Mouse (Mus musculus) CH12.LX (cell line): ENCODE measurements around the gene Atg10. TPM values are rescaled to one million over a fixed set of nuclear protein-coding genes. Genes with fewer than 3 reads are reported as not detected.

Experiments used
- DNase-seq: peaks from one replicate; pipeline ENCODE4 v3.0.0-alpha.2; 2013; ENCODE audit errors: extremely low read depth
- H3K27ac ChIP-seq: 2 replicates; pipeline ENCODE4 v1.5.1; 2012; ENCODE audit warnings: low read depth, mild to moderate bottlenecking, control low read depth, moderate library complexity; ENCODE audit not compliant: insufficient read depth
- H3K27me3 ChIP-seq: replicated peaks from 2 replicates; pipeline ENCODE3; 2012; ENCODE audit warnings: inconsistent platforms
- H3K36me3 ChIP-seq, 2 experiments: replicated peaks in 1 of 2; 2 replicates each; pipeline versions ENCODE3 to v1.6.1; 2012; ENCODE audit warnings: inconsistent platforms in 1 of 2, low read length in 1 of 2, mild to moderate bottlenecking in 1 of 2, mixed read lengths in 1 of 2, moderate library complexity in 1 of 2; ENCODE audit not compliant: control insufficient read depth in 1 of 2, insufficient read depth in 1 of 2
- H3K4me1 ChIP-seq, 2 experiments: 2 replicates each; pipeline ENCODE4 v1.6.1; 2012; ENCODE audit warnings: inconsistent platforms in 1 of 2, moderate library complexity in 1 of 2; ENCODE audit not compliant: insufficient read depth in 2 of 2, control insufficient read depth in 1 of 2
- H3K4me2 ChIP-seq: 2 replicates; pipeline ENCODE4 v1.6.1; 2012; ENCODE audit warnings: low read depth, mild to moderate bottlenecking, control low read depth; ENCODE audit not compliant: poor library complexity, insufficient read depth, severe bottlenecking
- H3K4me3 ChIP-seq, 3 experiments: fragments of 150-350 bp in 1 of 3; sonication (generic) in 1 of 3; replicated peaks in 1 of 3; 2 replicates each; pipeline versions ENCODE3 to v1.5.1; 2011 to 2012; ENCODE audit warnings: low read depth in 2 of 3, low read length in 2 of 3, mild to moderate bottlenecking in 2 of 3, moderate library complexity in 2 of 3, control low read depth in 1 of 3, improper control_type of control experiment in 1 of 3, inconsistent platforms in 1 of 3, mixed read lengths in 1 of 3; ENCODE audit not compliant: poor library complexity in 1 of 3
- H3K79me2 ChIP-seq: replicated peaks from 2 replicates; pipeline ENCODE4 v1.6.1; 2012; ENCODE audit warnings: mild to moderate bottlenecking, moderate library complexity; ENCODE audit not compliant: control insufficient read depth, poor library complexity, insufficient read depth, severe bottlenecking; ENCODE audit errors: extremely low read depth
- H3K9ac ChIP-seq: 2 replicates; pipeline ENCODE4 v1.6.1; 2012; ENCODE audit warnings: low read depth, mild to moderate bottlenecking, control low read depth, moderate library complexity; ENCODE audit not compliant: insufficient read depth
- H3K9me3 ChIP-seq: replicated peaks from 2 replicates; pipeline ENCODE3; 2012; ENCODE audit warnings: low read length, inconsistent platforms, mixed read lengths
- E2F4 ChIP-seq: IDR thresholded peaks from 2 replicates; pipeline ENCODE4 v1.6.1; 2011; ENCODE audit warnings: low read depth, low read length, improper control_type of control experiment; ENCODE audit not compliant: insufficient replicate concordance
- GABPA ChIP-seq: IDR thresholded peaks from 2 replicates; pipeline ENCODE4 v1.6.1; 2012; ENCODE audit warnings: low read depth, low read length, improper control_type of control experiment, inconsistent platforms; ENCODE audit not compliant: insufficient replicate concordance
- IRF4 ChIP-seq: IDR thresholded peaks from 2 replicates; pipeline ENCODE4 v1.6.1; 2014; ENCODE audit warnings: low read depth, mild to moderate bottlenecking, inconsistent platforms, low read length, improper control_type of control experiment
- JUN ChIP-seq: IDR thresholded peaks from 2 replicates; pipeline ENCODE4 v1.6.1; 2011; ENCODE audit warnings: low read depth, mild to moderate bottlenecking, low read length, improper control_type of control experiment, moderate library complexity; ENCODE audit not compliant: insufficient read depth
- MAZ ChIP-seq: IDR thresholded peaks from 2 replicates; pipeline ENCODE4 v1.6.1; 2012; ENCODE audit warnings: low read depth, mild to moderate bottlenecking, inconsistent platforms, low read length, improper control_type of control experiment, moderate library complexity
- MXI1 ChIP-seq: IDR thresholded peaks from 2 replicates; pipeline ENCODE4 v1.6.1; 2011; ENCODE audit warnings: mild to moderate bottlenecking, low read depth, low read length, improper control_type of control experiment
- NELFE ChIP-seq: IDR thresholded peaks from 2 replicates; pipeline ENCODE4 v1.6.1; 2011; ENCODE audit warnings: low read depth, low read length, improper control_type of control experiment
- PAX5 ChIP-seq: IDR thresholded peaks from 2 replicates; pipeline ENCODE4 v1.6.1; 2012; ENCODE audit warnings: low read length, inconsistent platforms, mixed read lengths
- RAD21 ChIP-seq: IDR thresholded peaks from 2 replicates; pipeline ENCODE4 v1.6.1; 2011; ENCODE audit warnings: low read depth, mild to moderate bottlenecking, low read length, improper control_type of control experiment, moderate library complexity
- SIN3A ChIP-seq: IDR thresholded peaks from 2 replicates; pipeline ENCODE4 v1.6.1; 2012; ENCODE audit warnings: low read length, improper control_type of control experiment, inconsistent platforms
- TCF12 ChIP-seq: IDR thresholded peaks from 2 replicates; pipeline ENCODE4 v1.6.1; 2014; ENCODE audit warnings: low read depth, mild to moderate bottlenecking, inconsistent platforms, low read length, improper control_type of control experiment
- ZKSCAN1 ChIP-seq: IDR thresholded peaks from 2 replicates; pipeline ENCODE4 v1.6.1; 2012; ENCODE audit warnings: low read depth, inconsistent platforms, low read length, improper control_type of control experiment, borderline replicate concordance
- dilution Hi-C: fragments of 300-500 bp; cut with MboI; formaldehyde crosslinking; loops from 2 replicates; pipeline ENCODE4 v1.14.3; 2020; ENCODE audit warnings: low sequenced_read_pairs; ENCODE audit not compliant: extremely low pct_unique_long_range_greater_than_20kb, extremely low pct_ligation_motif_present
- in situ Hi-C: fragments of 300-500 bp; cut with MboI; formaldehyde crosslinking; loops from 3 replicates; pipeline ENCODE4 v1.14.3; 2019; ENCODE audit warnings: low sequenced_read_pairs, low pct_ligation_motif_present, low pct_unique_long_range_greater_than_20kb, mixed read lengths
- polyA plus RNA-seq: library from polyadenylated mRNA; unstranded; fragments of >175 nt; gene quantifications from 2 replicates; pipeline ENCODE4 v1.2.1, GENCODE M21; 2012; ENCODE audit warnings: low read depth; ENCODE audit not compliant: insufficient read length
- total RNA-seq, 2 experiments: library from RNA; depleted of rRNA; stranded (reverse); fragments of 300-350 nt in 1 of 2; fragments of >200 nt in 1 of 2; gene quantifications; 2 replicates each; pipeline ENCODE4 v1.2.3; 2012 to 2014

Atg10 gene
- total and polyA plus RNA-seq, 3 experiments, result 3.4 to 7.2 (median 4.2) TPM

- Histone ChIP-seq H3K4me2 (no peak overlapping the region), H3K4me3 (no peak overlapping the region)
- in situ Hi-C loops, result no loop called here
These were observed 21.2 kb downstream of the Atg10 start for GRCm38 (mm10) chr13:91202564-91202963.

GRCm38 (mm10) chr13:91187378-91188234 lies 36.2 kb downstream of the Atg10 start:
- dilution Hi-C loops (no loop called here), in situ Hi-C loops (no loop called here)
- no peak for DNase-seq
- no peaks in the 10 kb centered on the region for H3K9me3 ChIP-seq
- peaks cover 0 to 2% of the 10 kb centered on the region in 2 experiments for H3K36me3 ChIP-seq
- H3K79me2 ChIP-seq, result no peaks in the 10 kb centered on the region
- H3K9ac ChIP-seq, result no peak overlapping the region
- no peak overlapping the region for H3K27ac ChIP-seq
- no peak overlapping the region for H3K4me2 ChIP-seq
- TF ChIP-seq IRF4 (no peak), SIN3A (no peak), MAZ (no peak), E2F4 (no peak), TCF12 (no peak), JUN (no peak), ZKSCAN1 (no peak), NELFE (no peak), MXI1 (no peak), GABPA (no peak), RAD21 (no peak), PAX5 (no peak)
- no peak overlapping the region for H3K4me3 ChIP-seq
- no peaks in the 10 kb centered on the region for H3K27me3 ChIP-seq
- no peaks in the 10 kb centered on the region for H3K4me1 ChIP-seq

More at GRCm38 (mm10) chr13:91202564-91202963, 21.2 kb downstream of the Atg10 start:
- Histone ChIP-seq H3K9ac (no peak overlapping the region), H3K27ac (no peak overlapping the region), H3K9me3 (no peaks in the 10 kb centered on the region), H3K36me3 (peaks cover 0 to 1% of the 10 kb centered on the region in 2 experiments), H3K4me1 (peaks cover 3 to 10% of the 10 kb centered on the region in 2 experiments), H3K79me2 (no peaks in the 10 kb centered on the region; the same call in 1 of the 2 replicates), H3K27me3 (no peaks in the 10 kb centered on the region)
- no peak for DNase-seq
- TF ChIP-seq TCF12 (no peak), PAX5 (no peak)
- dilution Hi-C loops, result no loop called here
